Mouse (Mus musculus) neural tube, embryonic 14.5 days (tissue): Measurements from ENCODE around the gene Syne3. TPM values are rescaled to one million over a fixed set of nuclear protein-coding genes. Genes with fewer than 3 reads are reported as not detected.
A peak's percentile ranks its signal among the peaks of the same experiment; 100 is the strongest.

Experiments used
- ATAC-seq: fragments of 200-750 bp; cut with Nextera tagmentation; 2 replicates; pipeline ENCODE4 v1.8.0; 2017; ENCODE audit warnings: low read depth, mild to moderate bottlenecking, moderate TSS enrichment, moderate library complexity
- H3K27ac ChIP-seq: fragments of 300-500 bp; sonication (generic); 2 replicates; pipeline ENCODE4 v1.5.1; 2014; ENCODE audit warnings: low read depth, mild to moderate bottlenecking, control low read depth, low read length, moderate library complexity, mixed read lengths
- H3K27me3 ChIP-seq: fragments of 300-500 bp; sonication (generic); 2 replicates; pipeline ENCODE4 v1.6.1; 2014; ENCODE audit warnings: low read length; ENCODE audit not compliant: control insufficient read depth, insufficient read depth
- H3K36me3 ChIP-seq: fragments of 300-500 bp; sonication (generic); 2 replicates; pipeline ENCODE4 v1.6.1; 2014; ENCODE audit warnings: low read length, mixed read lengths; ENCODE audit not compliant: control insufficient read depth, insufficient read depth
- H3K4me1 ChIP-seq: fragments of 300-500 bp; sonication (generic); 2 replicates; pipeline ENCODE4 v1.6.1; 2014; ENCODE audit warnings: low read length; ENCODE audit not compliant: control insufficient read depth, insufficient read depth
- H3K4me2 ChIP-seq: fragments of 300-500 bp; sonication (generic); 2 replicates; pipeline ENCODE4 v1.6.1; 2014; ENCODE audit warnings: mild to moderate bottlenecking, low read depth, low read length, control low read depth
- H3K4me3 ChIP-seq: fragments of 300-500 bp; sonication (generic); 2 replicates; pipeline ENCODE4 v1.5.1; 2014; ENCODE audit warnings: low read depth, low read length, control low read depth, mixed read lengths
- H3K9ac ChIP-seq: fragments of 300-500 bp; sonication (generic); replicated peaks from 2 replicates; pipeline ENCODE4 v1.6.1; 2014; ENCODE audit warnings: low read depth, mild to moderate bottlenecking, control low read depth, low read length, mixed read lengths
- H3K9me3 ChIP-seq: fragments of 300-500 bp; sonication (generic); 2 replicates; pipeline ENCODE4 v1.6.1; 2016; ENCODE audit warnings: low read length; ENCODE audit not compliant: control insufficient read depth
- WGBS: fragments of 180-500 bp; shearing (Covaris S2); extraction: QIAGEN DNeasy Blood & Tissue Kit; methylation state at CpG from one replicate; pipeline ENCODE4 v1.1.7; 2014; 5-methylcytosine and 5-hydroxymethylcytosine counted together
- microRNA-seq: library from miRNA; unstranded; fragments of <30 nt; microRNA quantifications from one replicate; pipeline ENCODE4, GENCODE M21; 2016
- polyA plus RNA-seq: library from polyadenylated mRNA; unstranded; fragments of >200 nt; fragmentation: Nextera tagmentation; extraction: Ambion mirVana; gene quantifications from 2 replicates; pipeline ENCODE4 v1.2.1, GENCODE M21; 2014

The Syne3 gene
- polyA plus RNA-seq, 1 experiment from 2014 or later: 0.23 TPM

DNA sequence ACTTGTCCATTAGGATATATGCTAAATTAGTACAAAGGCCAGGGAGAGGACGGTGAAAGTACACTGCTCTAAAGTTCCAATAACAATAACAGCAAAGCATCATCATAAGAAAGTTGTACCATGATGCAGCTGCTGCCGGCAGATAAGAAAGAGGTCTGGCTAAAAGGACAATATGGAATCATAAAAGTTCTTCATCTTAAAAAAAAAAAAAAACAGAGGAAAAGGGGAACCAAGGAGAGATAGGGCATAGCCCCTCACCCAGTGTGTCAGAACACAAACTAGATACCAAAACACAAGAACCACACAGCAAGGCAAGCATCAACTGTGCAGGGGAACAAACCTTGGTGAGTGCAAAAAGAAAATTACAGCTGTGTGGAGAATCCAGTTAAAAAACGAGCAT, 117.4 kb downstream of the Syne3 start:
- 91% methylated on average over 3 of the region's 3 CpGs for WGBS
- Histone ChIP-seq H3K4me3 (no peak overlapping the region), H3K4me1 (no peaks in the 10 kb centered on the region), H3K36me3 (no peaks in the 10 kb centered on the region), H3K9me3 (no peaks in the 10 kb centered on the region), H3K27ac (no peak overlapping the region), H3K4me2 (no peak overlapping the region), H3K9ac (no peak overlapping the region), H3K27me3 (no peaks in the 10 kb centered on the region)
- no peak for ATAC-seq

DNA sequence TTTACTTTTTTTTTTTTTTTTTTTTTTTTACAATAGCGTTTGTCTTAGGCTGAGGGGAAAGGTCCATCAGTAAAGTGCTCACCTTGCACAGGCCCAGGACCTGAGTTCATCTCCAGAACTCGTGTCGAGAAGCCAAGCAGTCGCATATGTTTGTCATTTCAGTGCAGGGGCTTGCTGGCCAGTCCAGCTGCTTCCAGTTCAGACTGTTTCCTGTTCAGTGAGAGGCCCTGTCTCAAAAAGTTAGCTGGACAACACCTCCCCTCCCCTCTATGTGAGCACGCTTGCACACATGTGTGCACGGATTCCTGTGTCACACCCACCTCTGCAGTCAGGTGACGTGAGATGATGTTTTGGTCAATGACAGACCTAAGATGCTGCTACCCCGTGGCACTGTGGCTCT, 119.5 kb downstream of the Syne3 start:
- 87% methylated on average over 8 of the region's 8 CpGs for WGBS
- Histone ChIP-seq H3K27ac (no peak overlapping the region), H3K9me3 (no peaks in the 10 kb centered on the region), H3K9ac (no peak overlapping the region), H3K36me3 (no peaks in the 10 kb centered on the region), H3K4me1 (no peaks in the 10 kb centered on the region), H3K4me2 (no peak overlapping the region), H3K4me3 (no peak overlapping the region), H3K27me3 (no peaks in the 10 kb centered on the region)
- no peak for ATAC-seq

DNA sequence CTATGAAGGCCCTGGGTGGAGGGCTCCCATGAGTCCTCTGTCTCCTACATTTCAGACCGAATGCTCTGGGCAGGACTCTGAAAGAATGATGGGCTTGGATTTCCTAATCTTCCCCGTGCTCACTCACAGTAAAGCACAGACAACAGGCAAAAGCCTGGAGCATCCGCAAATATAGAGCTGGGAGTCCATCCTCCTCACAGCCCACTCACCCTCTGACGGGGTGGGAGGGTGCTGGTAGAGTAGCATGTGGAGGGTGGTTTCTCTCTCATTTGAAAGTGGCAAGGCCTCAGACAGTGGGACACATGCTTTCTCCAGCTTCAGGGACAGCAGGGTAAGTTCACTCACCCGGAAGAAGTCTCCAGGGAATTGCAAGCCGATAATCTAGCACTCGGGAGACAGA, 123.5 kb downstream of the Syne3 start:
- Histone ChIP-seq H3K27me3 (no peaks in the 10 kb centered on the region), H3K9ac (no peak overlapping the region), H3K4me2 (no peak overlapping the region), H3K9me3 (no peaks in the 10 kb centered on the region), H3K4me3 (no peak overlapping the region), H3K27ac (no peak overlapping the region), H3K36me3 (no peaks in the 10 kb centered on the region), H3K4me1 (no peaks in the 10 kb centered on the region)
- WGBS: 81% methylated on average over 7 of the region's 7 CpGs
- no peak for ATAC-seq

DNA sequence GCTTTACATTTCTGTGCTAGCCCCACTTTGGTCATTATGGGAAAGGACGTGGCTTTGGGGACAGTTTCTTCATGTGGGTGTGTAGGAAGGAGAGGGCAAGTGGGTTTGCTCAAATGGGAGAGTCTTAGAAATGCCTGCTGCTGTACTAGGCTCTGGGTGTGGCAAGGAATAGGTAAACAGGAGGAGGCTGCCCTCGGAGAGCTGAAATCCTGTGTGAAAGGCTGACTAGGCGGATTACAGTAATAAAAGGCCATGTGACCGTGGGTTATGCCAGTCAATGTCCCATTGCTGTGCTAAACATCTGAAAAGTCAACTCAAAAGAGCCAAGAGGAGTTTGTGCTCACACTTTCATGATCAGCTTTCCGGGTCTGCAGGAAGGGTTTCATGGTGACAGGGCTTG, 127.1 kb downstream of the Syne3 start:
- no peak overlapping the region for H3K9ac ChIP-seq
- no peaks in the 10 kb centered on the region for H3K4me1 ChIP-seq
- no peaks in the 10 kb centered on the region for H3K36me3 ChIP-seq
- no peak for ATAC-seq
- H3K27ac ChIP-seq: no peak overlapping the region
- H3K9me3 ChIP-seq: no peaks in the 10 kb centered on the region
- H3K27me3 ChIP-seq: no peaks in the 10 kb centered on the region
- no peak overlapping the region for H3K4me2 ChIP-seq
- H3K4me3 ChIP-seq: no peak overlapping the region
- WGBS: 59% methylated on average over 5 of the region's 5 CpGs

DNA sequence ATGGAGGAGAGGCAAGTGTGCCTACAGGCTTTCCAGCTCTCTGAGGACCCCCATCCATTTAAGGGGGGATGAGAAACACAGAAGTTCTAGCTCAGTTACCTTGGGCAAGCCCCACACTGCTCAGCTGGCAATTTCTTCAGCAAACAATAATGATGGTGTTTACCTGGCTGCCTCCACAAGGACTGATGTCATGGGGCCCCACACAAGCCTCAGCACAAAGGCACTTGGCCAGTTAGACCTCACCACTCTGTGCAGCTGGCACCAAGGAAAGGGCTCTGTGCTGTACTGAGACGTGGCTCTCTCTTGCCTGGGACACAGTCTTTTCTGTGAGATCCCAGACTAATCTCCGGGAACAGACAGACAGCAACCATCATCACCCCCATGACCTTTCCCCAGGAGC, 127.5 kb downstream of the Syne3 start:
- 67% methylated on average over 2 of the region's 2 CpGs for WGBS
- no peak for ATAC-seq
- H3K4me3 ChIP-seq: no peak overlapping the region
- no peak overlapping the region for H3K27ac ChIP-seq
- no peak overlapping the region for H3K4me2 ChIP-seq
- H3K4me1 ChIP-seq: no peaks in the 10 kb centered on the region
- no peaks in the 10 kb centered on the region for H3K36me3 ChIP-seq
- no peaks in the 10 kb centered on the region for H3K27me3 ChIP-seq
- H3K9ac ChIP-seq: no peak overlapping the region
- H3K9me3 ChIP-seq: no peaks in the 10 kb centered on the region

DNA sequence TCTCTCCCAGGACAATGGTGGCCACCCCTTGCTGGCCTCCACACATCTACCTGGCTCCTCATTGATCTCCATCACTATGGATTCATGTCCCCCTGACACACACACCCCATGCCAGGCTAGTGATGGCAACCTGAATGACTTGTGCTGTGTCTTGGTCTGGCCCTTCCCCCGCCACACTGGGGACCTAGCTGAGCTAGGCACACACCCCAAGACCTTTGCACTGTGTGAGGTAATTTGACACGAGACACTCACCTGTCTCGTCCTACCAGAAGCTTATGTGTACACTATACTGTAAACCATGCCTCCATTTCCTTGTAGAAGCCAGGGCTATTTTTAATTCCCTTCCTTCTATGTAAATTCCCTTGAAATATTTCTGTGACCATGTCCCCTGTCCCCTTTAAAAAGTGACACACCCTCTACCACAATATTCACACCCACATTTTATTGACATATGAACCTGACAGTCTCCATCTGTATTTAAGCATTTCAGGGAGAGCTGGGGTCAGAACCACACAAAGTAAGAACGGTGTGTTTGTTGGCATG, 128.0 kb downstream of the Syne3 start:
- Histone ChIP-seq H3K4me2 (no peak overlapping the region), H3K9ac (no peak overlapping the region), H3K4me3 (no peak overlapping the region), H3K4me1 (no peaks in the 10 kb centered on the region), H3K27ac (no peak overlapping the region), H3K36me3 (no peaks in the 10 kb centered on the region), H3K9me3 (no peaks in the 10 kb centered on the region), H3K27me3 (no peaks in the 10 kb centered on the region)
- WGBS: 85% methylated on average over 4 of the region's 4 CpGs
- no peak for ATAC-seq

GRCm38 (mm10) chr12:104880367-104880766, 129.2 kb downstream of the Syne3 start:
- no peaks in the 10 kb centered on the region for H3K9me3 ChIP-seq
- no peak overlapping the region for H3K4me2 ChIP-seq
- no peaks in the 10 kb centered on the region for H3K36me3 ChIP-seq
- H3K4me1 ChIP-seq: no peaks in the 10 kb centered on the region
- H3K27me3 ChIP-seq: no peaks in the 10 kb centered on the region
- no peak overlapping the region for H3K9ac ChIP-seq
- ATAC-seq: no peak
- H3K27ac ChIP-seq: no peak overlapping the region
- 63% methylated on average over 12 of the region's 12 CpGs for WGBS
- no peak overlapping the region for H3K4me3 ChIP-seq

Small RNA genes lying within 50 kb of the gene (microRNA-seq; reads per million reads assigned to microRNA genes)
- 4.0 reads per million, percentile 6 among the genes with 10 or more reads in this experiment for gene Mir3069

Other genes with a start within 250 kb of the Syne3 start
- 0.79 and 1.7 TPM in 2 replicates for gene Clmn, start 144.7 kb downstream of the Syne3 start, polyA plus RNA-seq
- gene Glrx5, start 22.9 kb upstream of the Syne3 start, polyA plus RNA-seq: 190 and 200 TPM in 2 replicates
- not detected in 2 replicates for gene Tcl1b2, start 136.2 kb upstream of the Syne3 start, polyA plus RNA-seq
- not detected in 2 replicates for gene Tcl1b1, start 149.9 kb upstream of the Syne3 start, polyA plus RNA-seq
- gene Tcl1b5, start 166.5 kb upstream of the Syne3 start, polyA plus RNA-seq: not detected in 2 replicates
- not detected in 2 replicates for gene Tcl1b3, start 181.2 kb upstream of the Syne3 start, polyA plus RNA-seq
- gene Tcl1b4, start 192.1 kb upstream of the Syne3 start, polyA plus RNA-seq: not detected in 2 replicates
- not detected in 2 replicates for gene Tcl1, start 213.0 kb upstream of the Syne3 start, polyA plus RNA-seq